Mouse (Mus musculus) brown adipose tissue, adult 24 weeks (tissue): ENCODE measurements around the gene Adra1b. TPM values are rescaled to one million over a fixed set of nuclear protein-coding genes. Genes with fewer than 3 reads are reported as not detected.

ENCODE experiments used
- H3K27ac ChIP-seq: fragments of 200-500 bp; replicated peaks from 2 replicates; pipeline ENCODE4 v1.5.1; 2012; ENCODE audit warnings: low read depth, mild to moderate bottlenecking, low read length
- H3K4me1 ChIP-seq: fragments of 200-500 bp; 2 replicates; pipeline ENCODE4 v1.6.1; 2012; ENCODE audit warnings: low read length, mixed read lengths; ENCODE audit not compliant: control insufficient read depth, insufficient read depth, insufficient read length
- H3K4me3 ChIP-seq: fragments of 200-500 bp; 2 replicates; pipeline ENCODE4 v1.5.1; 2012; ENCODE audit warnings: low read depth, mild to moderate bottlenecking, low read length, moderate library complexity; ENCODE audit not compliant: insufficient read depth
- polyA plus RNA-seq: library from polyadenylated mRNA; stranded (reverse); fragments of >200 nt; gene quantifications from 2 replicates; pipeline ENCODE4 v1.2.4, GENCODE M21; 2012; ENCODE audit not compliant: missing spikeins, insufficient read depth, insufficient read length

Gene Adra1b
- polyA plus RNA-seq, 1 experiment: 0.79 TPM

DNA sequence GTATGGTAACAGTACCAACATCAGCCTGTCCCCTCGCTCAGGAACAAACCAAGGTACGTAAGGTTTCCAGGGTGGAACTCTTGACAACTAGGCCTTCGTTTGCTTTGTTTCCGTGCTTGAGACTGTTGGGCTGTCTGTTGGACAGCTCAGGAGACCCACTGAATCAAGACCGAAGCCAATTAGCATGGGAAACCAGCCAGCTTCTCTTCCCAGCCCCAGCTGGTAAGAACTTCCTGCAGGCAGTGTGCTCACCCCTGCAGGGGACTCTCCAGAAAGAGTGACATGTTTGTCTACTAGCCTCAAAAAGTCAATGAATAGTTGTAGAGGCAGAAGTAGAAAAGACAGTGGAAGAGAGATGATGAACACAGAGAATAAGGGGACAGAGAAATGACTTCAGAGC lies 23.8 kb downstream of the Adra1b start:
- Histone ChIP-seq H3K27ac (no peak overlapping the region), H3K4me3 (no peak overlapping the region), H3K4me1 (no peaks in the 10 kb centered on the region)

DNA sequence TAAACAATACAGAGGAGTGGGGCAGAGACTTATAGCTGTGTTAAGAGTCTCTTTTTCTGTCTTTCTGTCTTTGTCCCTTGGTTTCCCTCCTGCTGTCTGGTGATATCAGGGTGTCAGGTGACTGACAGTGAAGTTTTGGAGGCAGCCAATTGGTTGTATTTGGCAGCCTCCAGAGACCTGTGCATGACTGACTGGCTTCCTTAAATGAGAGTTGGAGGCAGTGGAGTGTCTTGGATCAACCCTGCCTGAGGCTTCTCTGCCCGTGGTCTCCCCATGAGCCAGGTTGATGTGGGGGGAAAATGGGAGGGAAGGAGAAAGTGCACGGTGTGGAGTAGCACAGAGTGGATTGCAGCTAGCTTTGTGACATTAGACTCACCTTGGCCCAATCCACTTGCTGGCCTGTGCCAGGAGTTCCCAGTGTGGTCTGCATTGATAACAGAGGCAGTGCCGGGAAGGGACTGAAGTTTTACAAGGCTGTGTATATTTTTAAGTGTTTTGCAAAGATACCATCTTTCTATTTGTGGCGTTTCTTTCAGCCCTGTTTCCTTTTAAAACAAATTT lies 33.2 kb downstream of the Adra1b start:
- Histone ChIP-seq H3K4me1 (no peaks in the 10 kb centered on the region), H3K4me3 (no peak overlapping the region), H3K27ac (no peak overlapping the region)

DNA sequence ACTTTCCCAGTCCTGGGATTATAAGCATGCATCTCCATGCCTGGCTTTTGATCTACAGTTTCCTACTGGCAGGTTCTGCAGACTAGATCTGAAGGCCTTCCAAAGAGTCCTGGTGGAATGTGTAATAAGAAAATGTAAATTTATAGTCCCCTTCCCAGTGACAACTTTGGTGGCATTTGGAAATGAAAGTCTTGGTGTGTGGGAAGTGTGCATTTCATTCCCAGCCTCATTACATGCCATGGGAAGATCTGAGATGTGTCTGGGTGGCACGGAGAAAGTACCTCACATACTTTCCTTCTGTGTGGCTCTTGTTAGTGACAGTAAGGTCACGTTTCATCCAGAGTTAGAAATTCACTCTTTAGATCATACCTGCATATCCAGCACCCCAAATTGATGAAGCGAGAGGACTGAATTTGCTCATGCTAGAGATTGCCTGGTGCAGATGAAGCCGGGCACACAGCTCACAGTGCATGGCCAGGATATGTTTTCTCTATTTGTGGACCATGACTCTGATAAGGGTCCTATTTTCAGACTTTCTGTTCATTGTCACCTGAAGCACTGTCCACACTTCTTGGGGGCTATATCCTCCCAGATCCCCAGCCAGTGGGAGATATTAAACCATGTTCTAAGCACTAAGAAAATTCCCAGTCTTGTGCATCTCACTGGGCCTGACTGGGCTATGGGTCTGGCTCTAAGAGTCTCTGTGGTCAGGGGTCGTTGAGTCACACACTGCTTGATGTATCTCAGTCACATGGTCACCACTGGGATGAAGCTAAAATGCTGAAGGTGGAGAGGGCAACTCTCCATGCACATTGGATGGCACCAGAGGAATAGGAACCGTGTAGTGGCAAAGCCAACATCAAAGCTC lies 35.5 kb downstream of the Adra1b start:
- Histone ChIP-seq H3K4me3 (no peak overlapping the region), H3K27ac (no peak overlapping the region), H3K4me1 (no peaks in the 10 kb centered on the region)

DNA sequence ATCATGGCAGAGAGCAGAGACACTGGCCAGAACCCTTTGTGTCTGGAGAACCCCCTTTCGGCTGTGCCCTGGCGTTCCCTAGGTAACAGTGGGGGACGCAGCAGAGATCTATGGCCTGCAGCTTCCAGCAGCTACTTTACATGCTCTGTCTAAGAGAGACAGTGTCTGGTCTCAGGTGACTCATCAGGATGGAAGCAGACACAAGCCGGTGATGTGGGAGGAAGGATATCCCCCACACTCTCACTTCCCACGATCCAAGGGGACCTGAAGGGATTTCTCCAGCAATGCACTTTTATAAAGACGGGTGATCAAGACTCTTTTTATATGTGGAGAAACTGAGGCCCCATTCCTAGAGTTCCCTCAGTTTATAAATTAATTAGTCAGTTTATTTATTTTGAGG lies 48.0 kb downstream of the Adra1b start:
- H3K4me3 ChIP-seq: no peak overlapping the region
- H3K27ac ChIP-seq: no peak overlapping the region
- H3K4me1 ChIP-seq: no peaks in the 10 kb centered on the region

DNA sequence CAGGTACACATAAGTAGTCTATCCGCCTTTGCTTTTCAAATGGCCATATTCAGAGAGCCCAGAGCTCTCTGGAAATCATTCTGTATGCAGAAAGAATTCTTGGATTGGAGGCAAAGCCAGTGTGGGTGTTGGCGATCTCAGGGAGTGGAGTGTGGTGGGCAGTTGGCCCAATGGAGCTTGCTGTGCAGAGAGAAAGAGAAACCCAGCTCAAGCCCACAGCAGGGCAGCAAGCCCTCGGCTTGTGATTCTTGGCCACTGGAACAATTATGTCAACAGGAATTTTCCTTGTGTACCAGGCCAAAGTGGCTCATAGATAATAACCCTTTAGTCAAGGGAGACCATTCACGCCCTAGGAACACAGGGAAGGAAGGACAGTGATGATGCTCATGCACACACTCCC lies 53.0 kb downstream of the Adra1b start:
- H3K4me1 ChIP-seq: no peaks in the 10 kb centered on the region
- H3K27ac ChIP-seq: no peak overlapping the region
- H3K4me3 ChIP-seq: no peak overlapping the region

DNA sequence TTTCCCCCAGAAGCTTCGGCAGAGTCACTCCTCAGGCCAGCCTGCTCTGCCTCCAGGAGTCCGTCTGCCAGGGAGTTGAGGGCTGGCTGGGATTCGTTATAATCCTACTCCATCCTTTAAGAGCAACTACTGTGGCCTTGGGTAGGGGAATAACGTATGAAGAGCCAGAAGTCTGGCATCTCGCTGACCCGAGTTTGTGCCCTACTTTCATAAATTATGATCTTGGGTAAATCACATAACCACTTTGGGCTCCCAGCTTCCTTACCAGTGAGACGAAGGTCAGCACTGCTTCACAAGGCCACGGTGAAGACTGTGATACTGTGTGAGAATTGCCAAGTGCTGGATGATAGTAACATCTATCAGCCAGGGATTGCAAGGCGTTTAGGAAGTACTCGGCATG lies 59.4 kb downstream of the Adra1b start:
- H3K4me3 ChIP-seq: no peak overlapping the region
- no peaks in the 10 kb centered on the region for H3K4me1 ChIP-seq
- no peak overlapping the region for H3K27ac ChIP-seq

DNA sequence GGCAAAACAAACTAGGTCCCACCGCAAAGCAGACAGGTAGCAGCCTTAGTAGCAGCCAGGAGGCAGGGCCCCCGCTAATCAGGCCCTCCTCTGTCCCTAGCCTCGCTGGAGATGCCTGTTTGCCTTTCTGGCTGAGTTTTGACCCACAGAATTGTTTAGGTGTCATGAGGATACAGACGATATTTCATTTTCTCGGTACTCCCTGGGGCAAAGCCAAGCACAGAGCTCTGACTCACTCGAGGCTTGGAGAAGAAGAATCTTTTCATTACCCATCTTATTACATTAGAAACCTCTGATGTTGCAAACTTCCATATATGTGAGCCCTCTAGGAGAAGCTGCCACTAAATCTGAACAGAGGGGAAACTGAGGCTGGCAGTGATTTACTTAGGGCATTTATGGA lies 60.5 kb downstream of the Adra1b start:
- Histone ChIP-seq H3K27ac (no peak overlapping the region), H3K4me3 (no peak overlapping the region), H3K4me1 (no peaks in the 10 kb centered on the region)

DNA sequence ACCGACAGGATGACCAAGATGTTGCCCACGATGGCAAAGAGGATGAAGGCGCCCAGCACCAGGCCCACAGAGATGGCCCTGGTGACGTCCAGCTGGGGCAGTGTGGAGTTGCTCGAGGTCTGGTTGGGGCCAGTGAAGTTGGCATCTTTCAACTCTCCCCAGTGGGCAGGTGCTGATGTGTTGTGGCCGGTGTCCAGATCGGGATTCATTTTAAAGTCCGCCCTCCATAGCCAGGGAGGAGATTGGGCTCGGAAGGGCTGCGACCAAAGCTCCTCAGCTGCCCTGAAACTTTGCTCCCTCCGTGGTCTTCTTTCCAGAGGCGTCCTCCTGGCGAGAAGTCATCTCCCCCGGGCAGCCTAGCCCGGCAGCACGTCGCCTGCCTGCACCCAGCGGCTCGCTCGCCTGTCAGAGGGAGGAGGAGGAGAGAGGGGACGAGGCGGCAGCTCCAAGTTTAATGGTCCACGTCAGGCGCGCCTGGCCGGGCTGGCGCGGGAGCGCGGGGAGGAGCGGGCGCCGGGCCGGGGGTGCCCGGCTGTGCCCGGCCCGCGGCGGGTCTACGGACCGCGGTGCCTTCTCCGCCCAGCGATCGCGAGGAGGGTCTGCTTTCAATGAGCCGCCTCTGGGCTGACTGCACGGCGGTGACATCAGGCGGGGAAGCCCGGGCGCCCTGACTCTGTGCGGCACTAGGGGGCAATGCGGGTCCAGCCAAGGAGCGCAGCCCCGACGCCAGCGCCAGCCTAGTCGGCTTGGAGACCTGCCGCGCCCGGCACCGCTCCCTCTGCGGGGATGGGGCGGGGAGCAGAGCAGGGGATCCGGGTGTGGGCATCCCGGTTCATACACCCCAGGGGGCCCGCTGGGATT lies 64.9 kb downstream of the Adra1b start:
- Histone ChIP-seq H3K27ac (no peak overlapping the region), H3K4me3 (peak overlapping the region; percentile 38; the same call in 1 of the 2 replicates), H3K4me1 (no peaks in the 10 kb centered on the region)

DNA sequence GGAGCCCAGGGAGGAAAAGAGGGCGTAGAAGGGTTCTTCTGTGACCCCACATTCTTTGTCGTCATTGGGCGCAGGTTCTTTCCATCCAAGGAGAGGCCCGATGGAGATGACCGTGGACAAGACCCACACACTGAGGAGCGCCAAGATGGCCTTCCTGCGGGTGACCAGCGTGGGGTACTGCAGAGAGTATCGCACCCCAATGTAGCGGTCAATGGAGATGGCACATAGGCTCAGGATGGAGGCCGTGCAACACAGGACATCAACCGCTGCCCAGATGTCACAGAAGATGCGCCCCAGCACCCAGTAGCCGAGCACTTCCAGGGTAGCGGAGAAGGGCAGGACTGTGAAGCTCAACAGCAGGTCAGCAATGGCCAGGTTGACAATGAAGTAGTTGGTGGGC lies 65.6 kb downstream of the Adra1b start:
- no peaks in the 10 kb centered on the region for H3K4me1 ChIP-seq
- H3K4me3 ChIP-seq: no peak overlapping the region
- H3K27ac ChIP-seq: no peak overlapping the region

DNA sequence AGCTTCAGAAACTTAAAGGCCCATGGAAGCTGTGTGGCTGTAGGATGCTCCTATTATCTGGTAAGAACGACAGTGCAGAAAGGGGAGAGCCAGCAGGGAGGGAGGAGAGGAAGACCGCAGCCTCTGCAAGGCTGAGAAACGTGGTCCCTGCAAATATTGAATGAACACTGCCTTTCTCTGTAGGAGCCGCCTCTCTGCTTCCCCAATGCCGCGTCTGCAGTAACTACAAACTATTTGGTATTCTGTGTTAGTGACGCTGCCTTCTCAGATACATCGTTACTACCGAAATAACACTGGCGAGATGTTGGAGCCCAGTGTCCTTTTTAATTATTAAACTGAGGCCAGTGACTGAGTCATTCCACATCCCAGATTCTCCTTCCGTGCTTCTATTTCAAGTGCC lies 66.5 kb downstream of the Adra1b start:
- no peak overlapping the region for H3K4me3 ChIP-seq
- no peaks in the 10 kb centered on the region for H3K4me1 ChIP-seq
- H3K27ac ChIP-seq: no peak overlapping the region

DNA sequence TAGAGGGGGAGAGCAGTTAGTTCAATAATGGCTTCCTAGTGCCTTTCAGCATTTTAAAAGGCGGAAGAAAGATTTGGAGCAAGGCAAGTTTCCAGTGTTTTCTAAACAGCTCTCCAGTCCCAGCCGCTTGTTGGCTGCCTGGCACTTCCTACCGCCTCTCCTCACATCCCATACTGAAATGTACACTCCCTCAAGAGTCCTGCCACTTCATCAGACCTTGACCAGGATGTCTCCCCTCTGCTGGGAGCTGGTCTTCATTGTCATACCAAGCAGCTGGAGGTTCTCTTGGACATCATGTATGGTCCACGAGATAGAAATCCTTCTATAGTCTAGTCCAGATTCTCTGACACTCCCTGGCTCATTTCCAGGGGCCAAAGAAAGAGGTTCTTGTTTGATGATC lies 69.5 kb downstream of the Adra1b start:
- H3K27ac ChIP-seq: no peak overlapping the region
- H3K4me3 ChIP-seq: no peak overlapping the region
- H3K4me1 ChIP-seq: no peaks in the 10 kb centered on the region

DNA sequence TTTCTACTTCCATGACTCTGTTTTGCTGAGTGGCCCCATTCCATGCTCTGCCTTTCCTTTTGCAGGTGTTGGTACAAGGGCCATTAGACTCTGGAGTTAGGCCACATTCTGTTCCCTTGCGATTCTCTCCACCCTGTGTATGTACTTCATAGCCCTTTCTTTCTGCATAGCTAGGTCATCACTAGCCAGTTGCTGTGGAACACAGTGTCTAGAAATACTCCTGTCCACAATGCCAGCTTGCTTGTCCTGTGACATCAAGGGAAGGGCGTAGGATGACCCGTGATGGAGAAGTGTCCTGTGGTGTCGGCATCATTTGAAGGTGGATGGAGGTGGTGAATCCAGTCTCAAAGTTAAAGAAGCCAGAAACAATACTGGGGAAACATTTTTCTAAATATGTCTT lies 74.2 kb downstream of the Adra1b start:
- H3K27ac ChIP-seq: no peak overlapping the region
- H3K4me1 ChIP-seq: no peaks in the 10 kb centered on the region
- H3K4me3 ChIP-seq: no peak overlapping the region

DNA sequence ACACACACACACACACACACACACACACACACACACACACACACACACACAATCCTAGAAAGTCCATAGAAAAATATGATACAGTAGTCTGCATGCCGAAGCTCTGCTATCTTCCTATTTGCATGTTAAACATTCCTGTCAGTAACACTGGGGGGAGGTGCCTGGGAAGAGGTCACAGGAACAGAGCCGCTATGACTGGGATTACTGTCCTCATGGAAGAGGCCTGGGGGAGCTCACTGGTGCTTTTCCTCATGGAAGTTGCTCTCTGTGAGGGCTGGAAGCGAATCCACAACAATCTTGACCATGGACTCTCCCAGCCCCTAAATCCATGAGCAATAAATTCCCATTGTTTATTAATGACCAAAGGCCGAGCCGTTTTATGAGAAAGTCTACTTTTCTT lies 77.7 kb downstream of the Adra1b start:
- no peak overlapping the region for H3K4me3 ChIP-seq
- H3K27ac ChIP-seq: no peak overlapping the region
- no peaks in the 10 kb centered on the region for H3K4me1 ChIP-seq

DNA sequence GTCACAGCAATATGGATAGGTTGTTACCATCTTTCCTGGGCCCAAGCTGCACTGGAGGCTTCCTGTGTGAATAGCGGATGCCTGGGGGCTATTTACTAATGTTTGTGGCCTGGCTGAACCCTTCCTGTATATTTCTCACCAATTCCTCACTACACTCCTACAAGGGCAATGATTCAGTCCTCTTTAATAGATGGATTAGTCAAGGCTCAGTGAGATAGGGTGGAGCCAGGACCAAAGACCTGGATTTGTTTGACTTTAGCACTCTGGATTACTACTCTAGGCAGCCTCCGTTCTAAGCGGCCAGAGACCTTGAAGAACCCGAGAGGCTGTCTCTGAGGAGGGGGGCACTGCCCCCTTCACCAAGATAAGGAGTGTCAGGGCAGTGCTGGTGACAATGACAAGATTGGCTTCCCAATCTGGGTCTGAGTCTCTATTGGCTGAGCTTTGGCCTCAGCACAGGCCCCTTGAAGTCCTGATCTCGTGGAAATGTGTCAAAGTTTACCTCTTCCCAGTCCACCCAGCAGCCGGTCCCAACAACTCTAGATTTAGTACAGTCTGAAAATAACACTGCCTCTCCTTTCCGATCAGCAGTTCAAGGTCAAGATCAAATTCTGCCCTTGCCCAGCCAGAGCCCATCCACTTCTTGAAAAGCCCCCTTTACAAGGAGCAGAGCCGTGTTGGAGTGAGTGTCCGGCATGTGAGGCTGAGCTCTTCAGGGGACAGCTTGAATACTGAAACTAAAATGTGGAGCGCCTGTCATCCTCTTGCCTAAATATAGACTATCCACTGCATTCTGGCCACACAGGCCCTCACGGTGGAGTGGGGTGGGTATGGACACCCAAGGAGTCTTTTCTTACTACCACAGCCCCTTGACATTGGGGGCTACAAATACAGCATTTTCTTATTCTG lies 80.2 kb downstream of the Adra1b start:
- Histone ChIP-seq H3K4me1 (no peaks in the 10 kb centered on the region), H3K27ac (no peak overlapping the region), H3K4me3 (no peak overlapping the region)
